Mouse (Mus musculus) left cerebral cortex, adult 18-20 months (tissue): ENCODE measurements around the gene Rnf43. TPM values are rescaled to one million over a fixed set of nuclear protein-coding genes. Genes with fewer than 3 reads are reported as not detected.
A peak's percentile ranks its signal among the peaks of the same experiment; 100 is the strongest.

ENCODE experiments used
- DNase-seq, 2 experiments: peaks; one replicate each; pipeline ENCODE4 v3.0.0; 2021 to 2022; ENCODE audit warnings: low spot score in 2 of 2, mixed read lengths in 1 of 2
- long read RNA-seq, 2 experiments: library from polyadenylated mRNA; stranded (forward); transcript quantifications; one replicate each; pipeline ENCODE4 v2.0.0; 2021
- total RNA-seq, 2 experiments: library from RNA; stranded (reverse); gene quantifications; 2 replicates each; pipeline ENCODE4 v1.2.3; 2021

The Rnf43 gene
- 1 to 10 TPM; 2.1 to 2.2 TPM for total RNA-seq
- long read RNA-seq, experiment 1 = 0 reads
- long read RNA-seq, experiment 2, partial matches to known transcripts = 0 of 1 reads
- long read RNA-seq, experiment 2, other reads (novel, unspliced or antisense) = 1 of 1 reads

DNA sequence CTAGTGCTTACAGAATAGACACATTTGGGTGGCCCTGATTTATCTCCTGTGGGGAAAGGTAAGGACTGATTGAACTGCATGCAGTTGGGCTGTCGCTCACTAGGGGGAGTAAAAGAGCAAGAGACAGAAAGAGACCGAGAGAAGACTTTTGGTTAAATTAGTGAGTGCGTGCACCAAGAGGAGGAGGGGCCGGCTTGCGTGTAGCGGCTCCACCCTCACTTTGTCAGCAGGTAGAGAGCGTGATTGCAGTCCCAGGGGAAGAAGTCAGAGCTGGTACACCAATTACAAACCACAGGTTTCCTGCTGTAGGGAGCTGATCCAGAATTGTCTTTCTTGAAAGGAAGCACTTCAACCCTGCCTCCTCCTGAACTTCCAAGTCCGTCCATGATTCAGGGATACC, at the start of gene Rnf43:
Gene Rnf43, plus strand, starts transcription at position 316 of the 400 bp plus-strand sequence.
- DNase-seq = peak; percentile 86 to 88

DNA sequence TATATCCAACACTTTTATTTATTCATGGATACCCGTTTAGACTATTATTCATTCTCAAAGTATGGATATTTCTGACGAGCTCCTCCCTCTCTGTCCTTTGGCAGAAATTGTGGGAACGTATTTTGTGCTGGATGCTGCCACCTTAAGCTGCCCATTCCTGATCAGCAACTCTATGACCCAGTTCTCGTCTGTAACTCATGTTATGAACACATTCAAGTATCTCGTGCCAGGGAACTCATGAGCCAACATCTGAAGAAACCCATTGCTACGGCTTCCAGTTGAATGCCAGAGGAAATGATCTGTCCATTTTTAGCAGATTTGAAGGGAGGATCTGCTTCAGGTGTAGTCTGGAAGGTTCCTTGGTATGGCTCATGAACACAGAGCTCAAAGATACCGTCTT, 48.5 kb upstream of the Rnf43 start:
- DNase-seq = no peak

DNA sequence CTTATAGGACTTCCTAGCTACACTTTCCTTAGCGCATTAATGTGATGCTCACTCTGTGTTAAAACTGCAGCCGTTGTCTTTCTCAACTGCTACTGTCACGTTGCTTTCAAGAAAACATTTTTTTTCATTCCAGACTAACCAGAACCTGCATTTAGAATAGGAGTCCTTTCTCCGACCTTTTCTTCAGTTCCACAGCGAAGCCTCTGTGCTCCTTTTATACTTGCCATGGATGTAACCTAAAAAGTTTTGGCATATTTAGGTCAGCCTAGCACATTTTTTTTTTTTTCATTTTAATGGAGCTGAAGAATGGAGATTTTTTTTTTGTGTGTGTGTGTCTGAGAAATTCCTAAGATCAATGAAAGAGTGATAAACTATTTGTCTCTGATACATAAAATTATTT, 47.0 kb upstream of the Rnf43 start:
- no peak for DNase-seq

DNA sequence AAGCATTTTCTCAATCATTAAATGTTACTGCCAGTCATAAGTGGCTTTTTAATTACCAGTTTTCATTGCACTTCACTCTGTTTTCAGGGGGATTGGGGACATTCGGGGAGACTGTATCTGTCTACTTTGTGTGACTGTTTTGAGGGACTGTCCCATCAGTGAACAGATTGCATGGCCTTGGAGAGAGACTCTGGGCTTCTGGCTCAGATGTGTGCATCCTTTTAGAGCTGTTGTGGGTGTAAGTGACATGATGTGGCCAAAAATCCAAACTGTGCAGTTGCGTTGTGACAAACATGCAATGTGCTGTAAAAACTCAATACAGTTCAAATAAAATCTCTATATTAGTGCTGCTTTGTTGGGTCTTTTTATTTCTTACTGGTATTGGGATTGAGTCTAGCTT, 46.6 kb upstream of the Rnf43 start:
- no peak for DNase-seq

DNA sequence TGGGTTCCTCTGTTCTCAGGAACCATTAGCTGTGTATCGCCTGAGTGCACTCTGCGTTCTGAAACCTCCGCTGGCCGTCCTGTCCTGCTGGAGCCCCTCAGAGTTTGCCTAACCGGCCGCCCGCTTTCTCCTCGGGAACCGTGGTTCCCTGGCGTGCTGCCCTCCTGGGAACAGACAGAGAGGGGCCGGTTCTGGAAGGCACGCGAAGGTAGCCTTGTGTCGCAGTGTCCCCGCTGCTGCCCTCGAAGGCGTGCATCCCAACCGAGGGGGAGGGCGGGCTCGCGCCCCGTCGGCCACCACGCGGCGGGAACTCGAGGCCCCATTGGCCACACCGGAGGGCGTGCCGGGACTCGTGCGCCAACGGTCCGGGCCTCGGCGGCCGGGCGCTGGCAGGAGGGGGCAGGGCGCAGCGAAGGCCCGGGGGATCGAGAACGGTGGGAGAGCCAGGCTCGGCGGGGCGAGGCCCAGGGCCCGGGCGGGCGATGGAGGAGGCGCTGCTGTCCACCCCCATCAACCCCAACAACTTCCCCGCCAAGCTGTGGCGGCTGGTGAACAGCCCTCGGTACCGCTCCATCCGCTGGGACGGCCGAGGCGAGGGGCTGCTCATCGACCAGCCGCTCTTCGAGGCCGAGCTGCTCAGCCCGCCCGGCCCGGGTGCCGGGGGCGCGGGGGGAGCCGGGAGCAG, 45.6 kb upstream of the Rnf43 start, which contains the start of gene Hsf5:
Gene Hsf5, plus strand, starts transcription at position 375 of the 685 bp plus-strand sequence.
- no peak for DNase-seq

DNA sequence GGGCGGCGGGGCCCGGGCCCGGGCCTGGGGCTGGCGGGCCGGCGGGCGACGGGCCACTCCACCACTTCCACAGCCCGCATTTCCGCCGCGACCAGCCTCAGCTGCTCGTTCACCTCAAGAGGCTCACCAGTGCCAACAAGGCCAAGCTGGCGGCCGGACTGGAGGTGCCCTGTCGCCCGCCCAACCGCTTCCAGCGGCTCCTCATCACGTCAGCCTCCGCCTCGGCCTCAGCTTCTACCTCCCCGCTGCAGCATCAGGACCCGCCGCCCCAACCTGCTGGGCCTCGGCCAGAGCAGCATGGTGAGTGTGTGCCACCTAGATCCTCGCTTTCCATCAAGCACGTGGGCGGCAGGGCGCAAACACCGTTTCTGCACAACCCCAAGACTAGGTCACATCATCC, 44.9 kb upstream of the Rnf43 start:
- DNase-seq = no peak

DNA sequence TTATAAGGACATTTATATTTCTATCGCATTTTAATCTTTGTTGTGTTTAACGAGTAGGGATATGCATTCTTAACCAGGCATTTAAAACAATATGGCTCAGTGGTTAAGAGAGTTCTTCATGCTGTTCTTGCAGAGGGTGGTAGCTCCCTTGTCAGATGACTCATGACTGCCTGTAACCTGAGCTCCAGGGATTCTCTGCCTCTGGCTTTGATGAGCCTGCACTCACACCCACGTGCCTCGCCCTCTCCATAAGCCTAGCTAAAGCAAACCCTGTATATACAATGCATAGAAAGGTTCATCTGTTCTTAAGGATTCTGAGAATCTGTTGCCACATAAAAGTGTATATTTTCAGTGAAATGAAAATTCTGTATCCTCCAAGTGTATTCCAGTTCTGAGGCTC, 39.4 kb upstream of the Rnf43 start:
- DNase-seq = no peak

DNA sequence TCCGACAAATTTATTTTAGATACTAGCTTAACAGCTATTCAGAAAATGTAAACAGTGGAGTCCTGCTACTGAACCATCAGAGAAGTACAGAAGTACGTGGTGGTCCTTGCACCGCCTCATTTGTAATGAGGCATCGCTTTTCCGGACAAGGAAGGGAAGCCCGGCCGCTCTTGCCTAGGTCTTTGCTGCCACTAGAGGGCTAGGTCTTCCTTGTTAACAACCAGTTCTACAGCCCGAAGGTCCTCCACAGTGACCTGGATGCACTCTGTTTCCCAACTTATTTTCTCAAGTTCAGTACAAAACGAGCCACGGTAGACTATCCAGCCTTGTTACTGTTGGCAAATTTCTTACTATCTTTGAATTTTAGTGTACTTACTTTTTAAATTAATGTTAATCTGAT, 32.7 kb upstream of the Rnf43 start:
- DNase-seq = no peak

DNA sequence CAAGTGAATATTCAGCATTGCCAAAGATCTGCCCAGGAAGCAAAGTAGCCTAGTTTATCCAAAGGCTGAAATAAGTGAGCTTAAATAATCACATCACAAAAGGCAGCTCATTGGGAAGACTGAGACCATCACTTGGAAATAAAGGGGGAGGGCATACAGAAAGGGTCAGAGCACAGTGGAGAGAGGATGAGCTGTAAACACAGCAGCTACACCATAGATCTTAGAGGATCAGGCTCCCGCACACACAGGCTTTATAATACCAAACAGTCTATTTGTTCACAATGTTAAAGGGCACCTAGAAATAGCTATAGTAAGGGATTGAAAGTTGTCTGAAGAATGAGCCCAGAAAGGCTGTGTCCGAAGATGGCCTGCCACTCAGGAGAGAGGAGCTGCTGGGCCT, 23.7 kb upstream of the Rnf43 start:
- no peak for DNase-seq

DNA sequence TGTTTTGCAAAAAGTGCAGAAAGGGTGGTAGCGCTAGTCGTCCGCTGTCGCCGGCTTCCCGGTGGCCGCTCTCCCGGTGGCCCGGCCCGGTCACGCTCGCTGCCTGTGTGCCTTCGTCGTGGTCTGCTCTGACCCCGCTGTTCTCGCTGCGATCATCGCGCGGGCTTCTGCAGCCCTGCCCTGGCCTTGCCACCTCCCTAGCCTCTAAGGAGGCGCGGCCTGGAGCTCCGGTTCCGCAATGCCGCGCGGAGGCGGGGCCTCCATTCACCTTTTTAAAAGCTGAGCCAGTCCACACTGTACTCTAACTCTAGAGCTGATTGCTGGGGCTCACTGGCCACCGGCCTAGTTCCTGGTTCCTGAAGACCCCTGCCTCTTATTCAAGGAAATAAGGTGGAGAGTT, 23.3 kb upstream of the Rnf43 start:
- peak in 1 of 2 experiments; percentile 22 for DNase-seq

DNA sequence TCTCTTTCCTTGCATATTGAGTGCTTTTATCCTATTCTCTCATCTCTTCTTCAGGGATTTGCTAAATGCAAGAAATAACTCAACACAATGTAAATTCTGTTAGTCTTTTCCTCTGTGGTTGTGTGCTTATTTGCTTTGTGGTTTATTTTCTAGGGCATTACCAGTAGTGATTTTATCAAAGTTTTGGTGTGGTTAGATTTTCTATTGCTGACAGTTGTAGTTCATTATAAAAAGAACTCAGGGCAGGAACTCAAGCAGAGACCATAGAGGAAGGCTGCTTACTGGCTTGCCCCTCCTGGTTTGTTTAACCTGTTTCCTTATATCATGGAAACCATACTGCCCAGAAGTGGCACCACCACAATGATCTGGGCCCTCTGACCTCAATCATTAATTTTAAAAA, 19.7 kb upstream of the Rnf43 start:
- no peak for DNase-seq

DNA sequence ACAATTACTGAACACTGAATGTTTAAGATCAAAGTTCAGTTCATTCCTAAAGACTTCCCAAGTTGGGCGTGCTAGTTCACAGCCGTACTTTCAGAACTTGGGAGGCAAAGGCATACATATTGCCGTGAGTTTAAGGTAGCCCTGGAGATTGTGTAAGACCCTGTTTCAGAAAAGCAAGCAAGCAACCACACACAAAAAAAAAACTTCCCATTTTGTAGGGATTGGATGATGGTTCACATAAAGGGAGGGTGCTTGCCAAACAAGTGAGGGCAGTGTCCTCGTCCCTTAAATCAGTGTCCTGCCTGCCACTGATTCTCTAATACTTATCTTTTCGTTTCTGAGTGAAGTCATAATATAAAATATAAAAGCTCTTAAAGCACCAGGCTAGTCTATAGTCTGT, 7.8 kb upstream of the Rnf43 start:
- no peak for DNase-seq

DNA sequence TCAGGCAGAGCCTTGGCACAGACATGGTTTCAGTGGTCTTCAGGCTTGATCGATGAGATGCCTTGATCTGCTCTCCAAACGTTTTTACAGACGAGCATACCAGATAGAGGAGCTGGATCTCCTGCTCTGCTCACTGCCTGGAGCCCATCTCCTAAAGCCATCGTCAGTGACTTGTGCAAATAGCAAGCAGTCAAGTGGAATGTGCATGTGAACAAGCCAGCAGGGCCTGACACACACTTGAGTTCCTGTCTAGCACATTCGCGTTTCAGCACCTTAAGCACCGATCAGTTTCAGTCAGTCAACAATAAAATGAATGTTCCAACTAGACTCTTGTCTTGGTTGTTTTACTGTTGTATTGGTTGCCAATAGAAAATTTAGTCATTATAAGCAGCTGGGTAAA, 3.3 kb upstream of the Rnf43 start:
- DNase-seq = no peak

DNA sequence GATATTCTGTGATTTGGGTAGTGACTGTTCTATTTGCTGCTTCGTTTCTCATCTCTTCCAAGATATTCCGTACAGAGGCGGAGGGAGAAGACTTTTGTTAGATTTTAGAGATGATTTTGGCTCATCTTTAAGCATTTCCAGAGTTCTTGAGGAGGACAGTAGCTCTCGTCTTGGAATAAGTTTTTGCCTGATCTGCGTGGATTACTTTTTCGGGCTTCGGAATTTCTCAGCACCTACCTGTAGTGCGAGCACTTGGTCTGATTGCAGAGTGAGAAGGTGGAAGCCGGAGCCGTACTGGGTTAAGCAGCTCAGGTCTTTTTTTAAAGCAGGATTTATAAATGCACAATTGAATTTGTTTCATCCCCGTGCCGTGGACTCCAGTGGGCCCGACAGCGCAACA, 300 bp downstream of the Rnf43 start:
- DNase-seq = no peak

DNA sequence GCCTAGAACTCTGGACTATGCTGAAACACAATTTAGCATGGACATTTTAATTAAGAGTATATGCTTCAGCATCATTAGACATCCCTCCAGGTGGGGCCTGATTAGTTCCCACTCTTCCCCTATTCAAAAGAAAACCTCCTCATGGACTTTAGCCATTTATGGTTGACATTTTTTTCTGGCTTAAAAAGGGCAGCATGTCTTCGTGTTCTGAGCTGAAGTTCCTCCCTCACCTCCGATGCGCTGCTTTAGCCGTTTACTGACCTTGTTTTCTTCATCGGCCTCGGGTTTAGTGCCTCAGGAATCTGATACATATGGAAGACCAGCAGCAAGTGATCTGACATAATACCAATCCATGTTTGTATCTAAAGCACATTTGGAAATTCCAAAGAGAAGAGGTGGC, 1.4 kb downstream of the Rnf43 start:
- no peak for DNase-seq

DNA sequence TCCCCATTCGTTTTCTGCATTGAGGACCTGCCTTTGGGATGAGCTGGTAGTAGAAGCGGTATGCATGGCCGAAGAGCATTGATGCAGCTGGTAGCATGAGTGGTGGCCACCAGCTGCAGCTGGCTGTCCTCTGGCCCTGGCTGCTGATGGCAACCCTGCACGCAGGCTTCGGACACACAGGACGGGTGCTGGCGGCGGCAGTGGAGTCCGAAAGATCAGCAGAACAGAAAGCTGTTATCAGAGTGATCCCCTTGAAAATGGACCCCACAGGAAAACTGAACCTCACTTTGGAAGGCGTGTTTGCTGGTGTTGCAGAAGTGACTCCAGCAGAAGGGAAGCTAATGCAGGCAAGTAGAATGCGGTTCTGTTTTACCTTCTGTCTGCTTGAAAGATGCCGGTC, 2.0 kb downstream of the Rnf43 start:
- no peak for DNase-seq

DNA sequence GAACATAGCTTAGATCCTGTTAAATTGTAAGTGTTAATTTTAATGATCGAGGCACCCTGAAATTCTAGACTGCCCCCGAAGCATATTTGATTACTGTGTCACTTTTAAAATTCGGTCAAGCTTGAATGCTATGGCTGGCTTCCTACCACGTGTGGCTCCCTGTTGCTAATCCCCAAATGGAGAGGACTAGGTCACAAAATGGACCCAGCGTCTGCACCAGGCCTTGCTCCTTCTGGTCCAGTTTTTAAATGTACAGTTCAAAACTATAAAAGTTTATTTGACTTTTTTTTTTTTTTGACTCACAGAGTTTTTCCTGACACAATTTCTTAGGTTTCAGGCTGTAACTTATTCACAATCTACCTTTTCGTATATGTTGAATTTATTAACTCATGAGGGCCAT, 2.7 kb downstream of the Rnf43 start:
- DNase-seq = no peak

DNA sequence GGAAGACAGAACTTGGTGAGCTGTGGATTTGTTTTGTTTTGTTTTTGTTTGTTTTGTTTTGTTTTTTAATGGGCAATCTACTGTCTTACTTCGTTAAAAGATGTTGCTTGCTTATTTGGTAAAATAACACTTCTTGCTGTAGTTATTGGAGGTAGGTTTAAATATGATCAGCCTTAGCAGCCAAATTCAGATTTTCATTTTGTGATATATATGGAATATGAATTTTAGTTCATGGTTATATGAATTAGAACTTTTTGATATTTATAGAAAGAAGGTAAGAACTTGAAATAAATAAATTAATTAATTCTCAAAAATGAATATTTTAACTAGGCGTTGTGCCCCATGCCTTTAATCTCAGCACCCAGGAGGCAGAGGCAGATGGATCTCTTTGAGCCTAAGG, 3.1 kb downstream of the Rnf43 start:
- DNase-seq = no peak

DNA sequence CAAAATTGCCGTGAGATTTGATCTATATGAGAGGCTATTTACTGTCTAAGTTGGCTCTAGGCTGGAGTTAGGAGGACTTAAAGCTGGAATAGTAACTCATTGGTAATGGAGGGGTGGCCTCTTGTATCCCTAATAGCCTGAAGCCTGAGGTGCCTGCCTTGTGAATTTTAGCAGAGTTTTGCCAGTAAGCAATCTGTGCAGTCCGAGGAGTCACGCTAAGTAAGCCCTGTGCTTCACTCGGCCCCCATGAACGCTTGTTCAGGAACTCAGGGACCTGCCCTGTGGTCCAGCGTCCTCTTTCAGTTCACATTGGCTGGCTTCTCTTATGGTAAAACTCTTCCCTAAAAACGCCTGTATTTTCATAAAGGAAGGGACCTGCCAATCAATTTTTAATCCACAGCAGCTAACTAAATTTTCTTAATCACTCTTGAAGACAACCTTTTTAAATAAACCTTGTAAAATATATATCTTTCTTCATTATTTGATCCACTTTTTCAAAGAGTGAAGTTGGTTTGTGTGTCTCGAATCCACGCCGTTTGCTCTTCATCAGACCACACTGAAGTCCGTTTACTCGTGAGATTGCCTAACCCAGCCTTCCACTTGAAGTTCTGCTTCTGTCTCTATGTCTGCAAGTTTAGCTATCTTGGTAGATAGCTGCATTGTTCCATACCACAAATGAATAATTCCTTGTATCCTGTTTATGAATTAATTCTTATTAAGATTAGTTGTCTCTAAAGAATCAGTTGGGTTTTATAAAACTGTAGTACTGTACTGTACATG, 3.9 kb downstream of the Rnf43 start:
- DNase-seq = no peak

DNA sequence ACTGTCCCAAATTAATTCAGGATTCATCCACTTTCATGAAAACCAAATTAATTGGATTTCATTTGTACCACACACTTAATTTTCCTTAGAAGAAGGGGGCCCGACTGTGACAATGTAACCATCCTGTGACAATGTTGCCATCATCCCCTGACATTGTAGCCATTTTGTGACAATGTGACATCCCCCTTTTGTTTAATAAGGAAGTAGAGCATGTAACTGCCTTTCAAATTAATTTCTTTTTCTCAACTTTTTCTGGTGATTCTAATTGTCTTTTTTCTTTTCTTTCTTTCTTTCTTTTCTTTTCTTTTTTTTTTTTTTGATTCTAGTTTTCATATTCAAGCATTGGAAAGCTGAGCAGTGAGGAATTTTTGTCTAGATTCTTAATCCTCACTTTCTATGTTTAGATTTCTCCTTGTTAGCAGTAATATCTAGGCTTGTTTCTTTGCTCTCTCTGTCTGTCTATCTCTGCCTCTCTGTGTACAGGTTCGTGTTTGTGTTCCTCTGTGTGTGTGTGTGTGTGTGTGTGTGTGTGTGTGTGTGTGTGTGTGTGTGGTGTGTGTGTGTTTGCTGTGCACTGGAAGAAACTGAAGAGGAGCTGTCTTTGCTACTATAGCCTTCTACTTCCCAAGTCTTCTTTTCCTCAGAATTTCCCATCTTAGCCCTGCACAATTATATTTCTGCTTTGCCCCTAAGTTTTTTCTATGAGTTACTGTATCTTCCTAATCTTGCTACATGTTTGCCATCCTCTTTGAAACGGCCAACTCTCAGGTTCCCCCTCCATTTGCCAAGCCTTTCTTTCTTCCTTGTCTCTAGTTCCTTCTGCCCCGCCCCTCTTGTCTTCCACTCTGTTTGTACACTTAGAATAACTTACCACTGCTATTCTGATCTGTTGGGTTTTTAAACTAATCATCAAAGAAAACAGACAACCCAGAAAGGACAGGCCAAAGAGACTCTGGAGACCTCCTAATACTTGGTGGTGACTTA, 4.9 kb downstream of the Rnf43 start:
- no peak for DNase-seq

DNA sequence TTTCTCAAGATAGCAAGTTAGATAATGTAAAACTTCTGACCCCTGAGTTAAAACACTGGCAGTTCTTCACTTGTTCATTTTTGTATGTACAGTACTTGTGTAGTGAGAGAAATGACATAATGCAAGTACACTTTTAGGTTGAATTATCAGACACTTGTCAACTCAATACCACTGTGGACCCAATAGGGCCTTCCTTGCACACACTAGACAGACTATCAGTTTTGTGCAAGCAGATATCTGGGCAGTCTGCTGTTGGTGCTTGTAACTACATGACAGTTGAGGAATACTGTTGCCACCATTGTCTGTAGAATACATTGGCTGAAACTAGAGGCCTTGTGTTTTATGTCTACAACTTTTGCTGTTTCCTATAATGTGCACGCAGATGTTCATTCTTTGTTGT, 10.8 kb downstream of the Rnf43 start:
- DNase-seq = no peak
